Mouse (Mus musculus) lung, adult 2 months (tissue): ENCODE data around the gene Nat8. TPM values are rescaled to one million over a fixed set of nuclear protein-coding genes. Genes with fewer than 3 reads are reported as not detected.
"Not testable (repeated sequence)": the region's sequence is repeated elsewhere in the genome, so short reads cannot be mapped to it uniquely, and the experiment has no call there.

Experiments
- DNase-seq: peaks from one replicate; pipeline ENCODE4 v3.0.0; 2022
- H3K4me1 ChIP-seq: fragments of 200-500 bp; 2 replicates; pipeline ENCODE4 v1.6.1; 2011; ENCODE audit warnings: low read length; ENCODE audit not compliant: control insufficient read depth, insufficient read depth
- H3K4me3 ChIP-seq: fragments of 200-500 bp; replicated peaks from 2 replicates; pipeline ENCODE3; 2011; ENCODE audit warnings: low read depth, mild to moderate bottlenecking, control low read depth, low read length; ENCODE audit errors: extremely low read depth
- CTCF ChIP-seq: fragments of 200-500 bp; IDR thresholded peaks from 2 replicates; pipeline ENCODE4 v1.5.1; 2011; ENCODE audit warnings: mild to moderate bottlenecking, low read length, control low read depth; ENCODE audit not compliant: insufficient read depth
- POLR2A ChIP-seq: fragments of 200-500 bp; IDR thresholded peaks from 2 replicates; pipeline ENCODE4 v1.6.1; 2011; ENCODE audit warnings: low read depth, mild to moderate bottlenecking, control low read depth, low read length, borderline replicate concordance; ENCODE audit errors: extremely low read depth
- WGBS: fragments of 180-500 bp; shearing (Covaris S2); methylation state at CpG from one replicate; pipeline ENCODE4 v1.1.7; 2018; 5-methylcytosine and 5-hydroxymethylcytosine counted together
- polyA plus RNA-seq: library from polyadenylated mRNA; depleted of rRNA; stranded (reverse); fragments of >200 nt; gene quantifications from 2 replicates; pipeline ENCODE4 v1.2.3, GENCODE M21; 2012; rRNA removed

The Nat8 gene
- polyA plus RNA-seq, 1 experiment = 0.45 TPM

- WGBS = 71% methylated on average over 2 of the region's 2 CpGs
- Histone ChIP-seq H3K4me3 (no peak overlapping the region), H3K4me1 (no peaks in the 10 kb centered on the region)
- TF ChIP-seq POLR2A (no peak), CTCF (no peak)
- no peak for DNase-seq
Observed at GRCm38 (mm10) chr6:85813339-85813738, 18.5 kb downstream of the Nat8 start.

- WGBS = 39% methylated on average over 3 of the region's 3 CpGs
- H3K4me3 ChIP-seq, DNase-seq, H3K4me1 ChIP-seq: not testable (repeated sequence)
Observed at GRCm38 (mm10) chr6:85810942-85811537, 20.8 kb downstream of the Nat8 start.

DNA sequence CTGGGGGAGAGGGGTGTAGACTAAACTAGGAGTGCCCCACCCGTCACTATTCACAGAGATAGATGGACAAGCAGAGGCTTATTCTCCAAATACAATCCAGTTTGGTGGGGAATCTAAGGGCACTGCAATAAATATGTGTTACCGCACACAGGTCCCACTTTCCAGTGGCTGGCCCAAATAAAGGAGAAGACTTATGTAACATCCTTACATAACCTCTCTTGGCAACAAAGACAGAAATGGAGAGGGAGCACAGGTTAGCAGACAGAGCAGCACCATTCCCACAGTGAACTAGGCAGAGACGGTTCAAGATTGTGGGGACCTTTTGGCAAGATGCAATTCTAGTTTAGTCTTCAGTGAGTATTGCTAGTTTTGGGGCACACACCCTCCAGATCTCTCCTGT lies 21.4 kb downstream of the Nat8 start:
- not testable (repeated sequence) for DNase-seq, H3K4me1 ChIP-seq, H3K4me3 ChIP-seq
- WGBS = 61% methylated on average over 2 of the region's 3 CpGs

DNA sequence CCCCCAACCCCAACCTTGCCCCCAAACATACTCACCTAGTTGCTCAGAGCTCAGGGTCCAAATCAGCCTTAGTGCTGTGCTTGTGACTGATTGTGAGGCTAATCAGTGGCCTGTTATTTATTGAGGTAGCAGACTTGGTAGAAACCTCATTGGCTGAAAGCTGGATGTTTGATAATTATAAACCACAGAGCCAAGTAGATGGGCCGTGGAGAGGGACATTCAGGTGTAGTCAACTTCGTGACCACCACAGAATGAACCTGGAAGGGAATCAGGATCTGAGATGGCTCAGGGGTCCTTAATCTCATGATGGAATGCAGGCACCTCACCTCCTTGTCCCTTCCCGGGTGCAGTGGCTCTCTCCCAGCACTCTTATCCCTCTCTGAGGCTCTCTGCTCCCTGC lies 22.1 kb downstream of the Nat8 start:
- not testable (repeated sequence) for H3K4me3 ChIP-seq, DNase-seq, H3K4me1 ChIP-seq
- 58% methylated on average over 3 of the region's 3 CpGs for WGBS

GRCm38 (mm10) chr6:85803180-85803579 lies 28.7 kb downstream of the Nat8 start:
- H3K4me1 ChIP-seq, H3K4me3 ChIP-seq: not testable (repeated sequence)
- peak; percentile 26 for DNase-seq
- WGBS = 43% methylated on average over 5 of the region's 5 CpGs

Other genes starting within 250 kb of the Nat8 start
- 0.54 and 0.79 TPM in 2 replicates for gene Alms1, start 244.6 kb downstream of the Nat8 start, polyA plus RNA-seq
- 6.3 and 7.9 TPM in 2 replicates for gene Nat8f7, start 118.9 kb downstream of the Nat8 start, polyA plus RNA-seq
- 3.6 and 5.2 TPM in 2 replicates for gene Nat8f3, start 66.3 kb downstream of the Nat8 start, polyA plus RNA-seq
- gene Nat8f6, start 11.1 kb downstream of the Nat8 start, polyA plus RNA-seq = 1.4 and 4.3 TPM in 2 replicates
- gene Nat8f5, start 11.1 kb downstream of the Nat8 start, polyA plus RNA-seq = 0.27 TPM in 1 of 2 replicates, not detected in the other
- 0.03 and 0.11 TPM in 2 replicates for gene Nat8f2, start 37.1 kb upstream of the Nat8 start, polyA plus RNA-seq
- gene Nat8f4, start 72.8 kb upstream of the Nat8 start, polyA plus RNA-seq = 1.3 and 1.9 TPM in 2 replicates
- gene Tprkb, start 79.8 kb upstream of the Nat8 start, polyA plus RNA-seq = 8.1 and 15.2 TPM in 2 replicates
- 5.4 and 7.5 TPM in 2 replicates for gene Nat8f1, start 83.6 kb upstream of the Nat8 start, polyA plus RNA-seq
- 32.6 and 34.7 TPM in 2 replicates for gene Dusp11, start 129.6 kb upstream of the Nat8 start, polyA plus RNA-seq
- not detected in 2 replicates for gene Figla, start 184.1 kb upstream of the Nat8 start, polyA plus RNA-seq
- gene Add2, start 196.6 kb upstream of the Nat8 start, polyA plus RNA-seq = 0.17 and 0.80 TPM in 2 replicates